Mouse (Mus musculus) heart, embryonic 13.5 days (tissue): Measurements from ENCODE around the gene Slc22a1. TPM values are rescaled to one million over a fixed set of nuclear protein-coding genes. Genes with fewer than 3 reads are reported as not detected.
"Not testable (repeated sequence)": the region's sequence is repeated elsewhere in the genome, so short reads cannot be mapped to it uniquely, and the experiment has no call there.

Experiments used
- ATAC-seq: fragments of 200-750 bp; cut with Nextera tagmentation; 2 replicates; pipeline ENCODE4 v1.8.0; 2017; ENCODE audit warnings: moderate TSS enrichment; ENCODE audit not compliant: insufficient number of reproducible peaks, low FRiP score, low TSS enrichment; ENCODE audit errors: extremely low read depth
- H3K27ac ChIP-seq: fragments of 300-500 bp; sonication (generic); replicated peaks from 2 replicates; pipeline ENCODE4 v1.5.1; 2015; ENCODE audit warnings: moderate library complexity, mild to moderate bottlenecking, inconsistent platforms
- H3K27me3 ChIP-seq: fragments of 300-500 bp; sonication (generic); replicated peaks from 2 replicates; pipeline ENCODE4 v1.6.1; 2015; ENCODE audit warnings: mild to moderate bottlenecking, inconsistent platforms
- H3K36me3 ChIP-seq: fragments of 300-500 bp; sonication (generic); 2 replicates; pipeline ENCODE4 v1.6.1; 2015; ENCODE audit warnings: mild to moderate bottlenecking, inconsistent platforms
- H3K4me1 ChIP-seq: fragments of 300-500 bp; sonication (generic); 2 replicates; pipeline ENCODE4 v1.6.1; 2015; ENCODE audit warnings: inconsistent platforms
- H3K4me2 ChIP-seq: fragments of 300-500 bp; sonication (generic); 2 replicates; pipeline ENCODE4 v1.6.1; 2015; ENCODE audit warnings: inconsistent platforms, mild to moderate bottlenecking, moderate library complexity
- H3K4me3 ChIP-seq: fragments of 300-500 bp; sonication (generic); 2 replicates; pipeline ENCODE4 v1.5.1; 2015; ENCODE audit warnings: moderate library complexity, mild to moderate bottlenecking, inconsistent platforms
- H3K9ac ChIP-seq: fragments of 300-500 bp; sonication (generic); 2 replicates; pipeline ENCODE4 v1.6.1; 2015; ENCODE audit warnings: inconsistent platforms, mild to moderate bottlenecking, moderate library complexity
- H3K9me3 ChIP-seq: fragments of 300-500 bp; sonication (generic); 2 replicates; pipeline ENCODE4 v1.6.1; 2016; ENCODE audit warnings: inconsistent platforms
- WGBS: fragments of 180-500 bp; shearing (Covaris S2); methylation state at CpG from one replicate; pipeline ENCODE4 v1.1.7; 2015; ENCODE audit warnings: mixed read lengths; 5-methylcytosine and 5-hydroxymethylcytosine counted together
- polyA plus RNA-seq: library from polyadenylated mRNA; unstranded; fragments of >200 nt; fragmentation: Nextera tagmentation; extraction: Ambion mirVana; gene quantifications from 2 replicates; pipeline ENCODE4 v1.2.1, GENCODE M21; 2015

Slc22a1 gene
- polyA plus RNA-seq, 1 experiment from 2014 or later: 15.1 TPM

GRCm38 (mm10) chr17:12684412-12684811 is 8.8 kb upstream of the Slc22a1 start:
- no peak for ATAC-seq
- no peaks in the 10 kb centered on the region for H3K27me3 ChIP-seq
- peak overlapping the region; percentile 45; the same call in 1 of the 2 replicates for H3K27ac ChIP-seq
- 53% methylated on average over 4 of the region's 4 CpGs for WGBS
- peaks cover 41% of the 10 kb centered on the region for H3K4me1 ChIP-seq
- no peak overlapping the region for H3K9ac ChIP-seq
- H3K9me3 ChIP-seq: peaks cover 4% of the 10 kb centered on the region; the same call in 1 of the 2 replicates
- peaks cover 99% of the 10 kb centered on the region for H3K36me3 ChIP-seq
- no peak overlapping the region for H3K4me2 ChIP-seq
- no peak overlapping the region for H3K4me3 ChIP-seq

GRCm38 (mm10) chr17:12683582-12683981 is 8.0 kb upstream of the Slc22a1 start:
- H3K9ac ChIP-seq: no peak overlapping the region
- no peaks in the 10 kb centered on the region for H3K27me3 ChIP-seq
- H3K4me3 ChIP-seq: no peak overlapping the region
- peaks cover 93% of the 10 kb centered on the region for H3K36me3 ChIP-seq
- no peak for ATAC-seq
- 83% methylated on average over 13 of the region's 13 CpGs for whole genome bisulfite sequencing
- H3K9me3 ChIP-seq: peaks cover 4% of the 10 kb centered on the region; the same call in 1 of the 2 replicates
- peaks cover 33% of the 10 kb centered on the region for H3K4me1 ChIP-seq
- no peak overlapping the region for H3K4me2 ChIP-seq
- no peak overlapping the region for H3K27ac ChIP-seq

- no peaks in the 10 kb centered on the region for H3K27me3 ChIP-seq
- H3K4me2 ChIP-seq: no peak overlapping the region
- H3K27ac ChIP-seq: no peak overlapping the region
- no peaks in the 10 kb centered on the region for H3K4me1 ChIP-seq
- H3K9ac ChIP-seq: no peak overlapping the region
- H3K9me3 ChIP-seq: peaks cover 4% of the 10 kb centered on the region; the same call in 1 of the 2 replicates
- H3K4me3 ChIP-seq: no peak overlapping the region
- H3K36me3 ChIP-seq: peaks cover 40% of the 10 kb centered on the region
- no peak for ATAC-seq
Measured at GRCm38 (mm10) chr17:12678261-12678660, 2.6 kb upstream of the Slc22a1 start.

GRCm38 (mm10) chr17:12677139-12677538 is 1.5 kb upstream of the Slc22a1 start:
- peaks cover 30% of the 10 kb centered on the region for H3K36me3 ChIP-seq
- H3K4me1 ChIP-seq: no peaks in the 10 kb centered on the region
- no peak overlapping the region for H3K4me2 ChIP-seq
- H3K4me3 ChIP-seq: no peak overlapping the region
- no peaks in the 10 kb centered on the region for H3K27me3 ChIP-seq
- H3K9me3 ChIP-seq: peaks cover 4% of the 10 kb centered on the region; the same call in 1 of the 2 replicates
- H3K27ac ChIP-seq: no peak overlapping the region
- ATAC-seq: no peak
- no peak overlapping the region for H3K9ac ChIP-seq

GRCm38 (mm10) chr17:12674980-12675379 is 649 bp downstream of the Slc22a1 start:
- H3K9me3 ChIP-seq, H3K36me3 ChIP-seq, H3K27me3 ChIP-seq, H3K4me2 ChIP-seq, H3K9ac ChIP-seq, H3K4me3 ChIP-seq, H3K4me1 ChIP-seq, ATAC-seq, H3K27ac ChIP-seq: not testable (repeated sequence)
- WGBS: 80% methylated on average over 7 of the region's 7 CpGs

- H3K9me3 ChIP-seq: no peaks in the 10 kb centered on the region
- no peak overlapping the region for H3K4me3 ChIP-seq
- ATAC-seq: no peak
- no peaks in the 10 kb centered on the region for H3K36me3 ChIP-seq
- no peaks in the 10 kb centered on the region for H3K27me3 ChIP-seq
- no peak overlapping the region for H3K9ac ChIP-seq
- H3K4me1 ChIP-seq: peaks cover 13% of the 10 kb centered on the region
- no peak overlapping the region for H3K4me2 ChIP-seq
- no peak overlapping the region for H3K27ac ChIP-seq
- WGBS: 50% methylated on average over 3 of the region's 3 CpGs
Measured at GRCm38 (mm10) chr17:12673871-12674270, 1.8 kb downstream of the Slc22a1 start.

GRCm38 (mm10) chr17:12672285-12672790 is 3.3 kb downstream of the Slc22a1 start:
- Histone ChIP-seq H3K4me3 (no peak overlapping the region), H3K9ac (no peak overlapping the region), H3K4me1 (peaks cover 28% of the 10 kb centered on the region), H3K27ac (no peak overlapping the region), H3K9me3 (no peaks in the 10 kb centered on the region), H3K27me3 (no peaks in the 10 kb centered on the region), H3K36me3 (no peaks in the 10 kb centered on the region), H3K4me2 (no peak overlapping the region)
- 76% methylated on average over 7 of the region's 7 CpGs for WGBS
- ATAC-seq: no peak

GRCm38 (mm10) chr17:12671029-12671605 is 4.5 kb downstream of the Slc22a1 start:
- ATAC-seq: no peak
- Histone ChIP-seq H3K4me1 (peaks cover 32% of the 10 kb centered on the region), H3K27ac (no peak overlapping the region), H3K27me3 (no peaks in the 10 kb centered on the region), H3K4me3 (no peak overlapping the region), H3K9ac (no peak overlapping the region), H3K9me3 (no peaks in the 10 kb centered on the region), H3K36me3 (no peaks in the 10 kb centered on the region), H3K4me2 (no peak overlapping the region)
- WGBS: 77% methylated on average over 5 of the region's 5 CpGs

GRCm38 (mm10) chr17:12669363-12669679 is 6.3 kb downstream of the Slc22a1 start:
- H3K4me3 ChIP-seq: no peak overlapping the region
- H3K4me2 ChIP-seq: 0 out of 2 replicates have a peak overlapping the region, but pooled peaks have one; percentile 14
- H3K36me3 ChIP-seq: no peaks in the 10 kb centered on the region
- H3K4me1 ChIP-seq: peaks cover 33% of the 10 kb centered on the region
- H3K9me3 ChIP-seq: no peaks in the 10 kb centered on the region
- peak; percentile 63 for ATAC-seq
- H3K27ac ChIP-seq: peak overlapping the region; percentile 86
- peak overlapping the region; percentile 58 for H3K9ac ChIP-seq
- no peaks in the 10 kb centered on the region for H3K27me3 ChIP-seq

GRCm38 (mm10) chr17:12668478-12669362 is 6.9 kb downstream of the Slc22a1 start:
- 0 out of 2 replicates have a peak overlapping the region, but pooled peaks have one; percentile 14 for H3K4me2 ChIP-seq
- 12% methylated on average over 7 of the region's 7 CpGs for WGBS
- no peaks in the 10 kb centered on the region for H3K36me3 ChIP-seq
- peak overlapping the region; percentile 58; the same call in 1 of the 2 replicates for H3K9ac ChIP-seq
- no peaks in the 10 kb centered on the region for H3K9me3 ChIP-seq
- peak; percentile 72 for ATAC-seq
- H3K4me3 ChIP-seq: no peak overlapping the region
- peak overlapping the region; percentile 86 for H3K27ac ChIP-seq
- H3K27me3 ChIP-seq: no peaks in the 10 kb centered on the region
- H3K4me1 ChIP-seq: peaks cover 39% of the 10 kb centered on the region

GRCm38 (mm10) chr17:12664156-12664555 is 11.5 kb downstream of the Slc22a1 start:
- Histone ChIP-seq H3K27me3 (no peaks in the 10 kb centered on the region), H3K4me1 (peaks cover 38% of the 10 kb centered on the region), H3K9me3 (no peaks in the 10 kb centered on the region), H3K9ac (peak overlapping the region; percentile 19; the same call in 1 of the 2 replicates), H3K4me2 (no peak overlapping the region), H3K36me3 (no peaks in the 10 kb centered on the region), H3K4me3 (no peak overlapping the region), H3K27ac (0 out of 2 replicates have a peak overlapping the region, but pooled peaks have one; percentile 12)
- 59% methylated on average over 8 of the region's 8 CpGs for WGBS
- no peak for ATAC-seq
